Mouse (Mus musculus): ENCODE results near the gene Col13a1. TPM values are rescaled to one million over a fixed set of nuclear protein-coding genes. Genes with fewer than 3 reads are reported as not detected.

The Col13a1 gene
- polyA plus RNA-seq, 1 experiment from 2014 or later: 2.5 TPM

GRCm38 (mm10) chr10:61825536-61825935 lies 153.4 kb downstream of the Col13a1 start:
- Histone ChIP-seq H3K27me3 (no peaks in the 10 kb centered on the region), H3K9ac (no peak overlapping the region), H3K4me3 (no peak overlapping the region), H3K4me1 (replicated peaks) (0 out of 2 replicates have a peak, but pooled peaks cover 7% of the 10 kb centered on the region), H3K36me3 (no peaks in the 10 kb centered on the region), H3K27ac (replicated peaks) (no peak overlapping the region), H3K4me2 (no peak overlapping the region), H3K9me3 (no peaks in the 10 kb centered on the region)
- 68% methylated on average over 5 of the region's 5 CpGs for WGBS
- ATAC-seq (ENCODE audit: low FRiP score, low read depth): no peak

- Histone ChIP-seq H3K27me3 (no peaks in the 10 kb centered on the region), H3K9me3 (no peaks in the 10 kb centered on the region), H3K4me1 (replicated peaks) (0 out of 2 replicates have a peak, but pooled peaks cover 7% of the 10 kb centered on the region), H3K4me3 (no peak overlapping the region), H3K9ac (no peak overlapping the region), H3K27ac (replicated peaks) (no peak overlapping the region), H3K4me2 (no peak overlapping the region), H3K36me3 (no peaks in the 10 kb centered on the region)
- WGBS: 57% methylated on average over 4 of the region's 4 CpGs
- ATAC-seq (ENCODE audit: low FRiP score, low read depth): no peak
These were observed 155.2 kb downstream of the Col13a1 start for GRCm38 (mm10) chr10:61823731-61824115.

GRCm38 (mm10) chr10:61822968-61823730 lies 155.8 kb downstream of the Col13a1 start:
- H3K4me3 ChIP-seq: no peak overlapping the region
- no peak overlapping the region for H3K27ac ChIP-seq (replicated peaks)
- ATAC-seq (ENCODE audit: low FRiP score, low read depth): no peak
- WGBS: 55% methylated on average over 7 of the region's 7 CpGs
- H3K4me2 ChIP-seq: no peak overlapping the region
- no peaks in the 10 kb centered on the region for H3K27me3 ChIP-seq
- no peaks in the 10 kb centered on the region for H3K36me3 ChIP-seq
- H3K9ac ChIP-seq: no peak overlapping the region
- H3K9me3 ChIP-seq: no peaks in the 10 kb centered on the region
- 0 out of 2 replicates have a peak, but pooled peaks cover 7% of the 10 kb centered on the region for H3K4me1 ChIP-seq (replicated peaks)

GRCm38 (mm10) chr10:61820050-61820449 lies 158.9 kb downstream of the Col13a1 start:
- H3K4me1 ChIP-seq (replicated peaks): no peaks in the 10 kb centered on the region
- no peaks in the 10 kb centered on the region for H3K9me3 ChIP-seq
- H3K9ac ChIP-seq: no peak overlapping the region
- no peak overlapping the region for H3K4me2 ChIP-seq
- H3K4me3 ChIP-seq: no peak overlapping the region
- no peak overlapping the region for H3K27ac ChIP-seq (replicated peaks)
- 59% methylated on average over 9 of the region's 9 CpGs for WGBS
- ATAC-seq (ENCODE audit: low FRiP score, low read depth): no peak
- no peaks in the 10 kb centered on the region for H3K36me3 ChIP-seq
- no peaks in the 10 kb centered on the region for H3K27me3 ChIP-seq

- Histone ChIP-seq H3K27ac (replicated peaks) (no peak overlapping the region), H3K36me3 (no peaks in the 10 kb centered on the region), H3K9me3 (no peaks in the 10 kb centered on the region), H3K27me3 (no peaks in the 10 kb centered on the region), H3K4me2 (no peak overlapping the region), H3K4me1 (replicated peaks) (no peaks in the 10 kb centered on the region), H3K4me3 (no peak overlapping the region), H3K9ac (no peak overlapping the region)
- no peak for ATAC-seq (ENCODE audit: low FRiP score, low read depth)
- 78% methylated on average over 5 of the region's 5 CpGs for WGBS
These were observed 166.9 kb downstream of the Col13a1 start for GRCm38 (mm10) chr10:61811987-61812386.

- H3K27me3 ChIP-seq: no peaks in the 10 kb centered on the region
- no peak overlapping the region for H3K27ac ChIP-seq (replicated peaks)
- H3K36me3 ChIP-seq: no peaks in the 10 kb centered on the region
- no peaks in the 10 kb centered on the region for H3K4me1 ChIP-seq (replicated peaks)
- H3K4me2 ChIP-seq: no peak overlapping the region
- H3K4me3 ChIP-seq: no peak overlapping the region
- no peaks in the 10 kb centered on the region for H3K9me3 ChIP-seq
- H3K9ac ChIP-seq: no peak overlapping the region
- ATAC-seq (ENCODE audit: low FRiP score, low read depth): no peak
- WGBS: 78% methylated on average over 15 of the region's 15 CpGs
These were observed 180.8 kb downstream of the Col13a1 start for GRCm38 (mm10) chr10:61798133-61798576.

- 38% methylated on average over 8 of the region's 8 CpGs for WGBS
These were observed 183.4 kb downstream of the Col13a1 start for GRCm38 (mm10) chr10:61795458-61795857.

GRCm38 (mm10) chr10:61794971-61795370 lies 183.9 kb downstream of the Col13a1 start:
- Histone ChIP-seq H3K9me3 (no peaks in the 10 kb centered on the region), H3K27me3 (no peaks in the 10 kb centered on the region), H3K27ac (replicated peaks) (no peak overlapping the region), H3K4me1 (replicated peaks) (no peaks in the 10 kb centered on the region), H3K9ac (no peak overlapping the region), H3K4me2 (no peak overlapping the region), H3K4me3 (no peak overlapping the region), H3K36me3 (no peaks in the 10 kb centered on the region)
- WGBS: 71% methylated on average over 10 of the region's 10 CpGs
- no peak for ATAC-seq (ENCODE audit: low FRiP score, low read depth)

More at GRCm38 (mm10) chr10:61795458-61795857, 183.4 kb downstream of the Col13a1 start:
- no peak overlapping the region for H3K4me2 ChIP-seq
- no peaks in the 10 kb centered on the region for H3K36me3 ChIP-seq
- no peaks in the 10 kb centered on the region for H3K27me3 ChIP-seq
- no peaks in the 10 kb centered on the region for H3K9me3 ChIP-seq
- no peak overlapping the region for H3K9ac ChIP-seq
- H3K4me3 ChIP-seq: no peak overlapping the region
- H3K4me1 ChIP-seq (replicated peaks): no peaks in the 10 kb centered on the region
- ATAC-seq (ENCODE audit: low FRiP score, low read depth): no peak
- H3K27ac ChIP-seq (replicated peaks): no peak overlapping the region

- H3K4me2 ChIP-seq: no peak overlapping the region
- H3K9me3 ChIP-seq: no peaks in the 10 kb centered on the region
- H3K4me1 ChIP-seq (replicated peaks): no peaks in the 10 kb centered on the region
- WGBS: 58% methylated on average over 8 of the region's 8 CpGs
- H3K27ac ChIP-seq (replicated peaks): no peak overlapping the region
- no peak overlapping the region for H3K4me3 ChIP-seq
- H3K27me3 ChIP-seq: no peaks in the 10 kb centered on the region
- H3K36me3 ChIP-seq: no peaks in the 10 kb centered on the region
- H3K9ac ChIP-seq: no peak overlapping the region
- no peak for ATAC-seq (ENCODE audit: low FRiP score, low read depth)
These were observed 185.9 kb downstream of the Col13a1 start for GRCm38 (mm10) chr10:61793015-61793414.

GRCm38 (mm10) chr10:61788499-61788898 lies 190.4 kb downstream of the Col13a1 start:
- WGBS: 91% methylated on average over 5 of the region's 5 CpGs
- H3K9ac ChIP-seq: no peak overlapping the region

More at GRCm38 (mm10) chr10:61788499-61788898, 190.4 kb downstream of the Col13a1 start:
- Histone ChIP-seq H3K27ac (replicated peaks) (no peak overlapping the region), H3K4me2 (no peak overlapping the region), H3K36me3 (no peaks in the 10 kb centered on the region), H3K4me3 (no peak overlapping the region), H3K9me3 (no peaks in the 10 kb centered on the region), H3K4me1 (replicated peaks) (peaks cover 16% of the 10 kb centered on the region), H3K27me3 (no peaks in the 10 kb centered on the region)
- ATAC-seq (ENCODE audit: low FRiP score, low read depth): no peak

Measured in hindbrain, embryonic 15.5 days (tissue).